Mouse (Mus musculus) megakaryocyte, embryonic 14.5 days (primary cell): ENCODE data around the gene Rhoa. TPM values are rescaled to one million over a fixed set of nuclear protein-coding genes. Genes with fewer than 3 reads are reported as not detected.

Experiments
- H3K27me3 ChIP-seq: replicated peaks from 2 replicates; pipeline ENCODE3; 2012; ENCODE audit warnings: inconsistent platforms
- H3K36me3 ChIP-seq: replicated peaks from 2 replicates; pipeline ENCODE3; 2012; ENCODE audit warnings: low read length, inconsistent platforms, mixed read lengths
- H3K4me1 ChIP-seq: 2 replicates; pipeline ENCODE4 v1.6.1; 2012; ENCODE audit warnings: inconsistent platforms
- H3K4me3 ChIP-seq: replicated peaks from 2 replicates; pipeline ENCODE3; 2012; ENCODE audit warnings: moderate library complexity, mild to moderate bottlenecking, inconsistent platforms
- H3K9me3 ChIP-seq: 2 replicates; pipeline ENCODE4 v1.6.1; 2012; ENCODE audit warnings: inconsistent platforms
- FLI1 ChIP-seq: IDR thresholded peaks from 2 replicates; pipeline ENCODE4 v1.6.1; 2012; ENCODE audit warnings: low read length, inconsistent platforms, mixed read lengths
- GATA1 ChIP-seq: IDR thresholded peaks from 3 replicates; pipeline ENCODE4 v1.6.1; 2012; ENCODE audit warnings: mixed read lengths, low read length, inconsistent platforms, borderline replicate concordance
- polyA plus RNA-seq: library from polyadenylated mRNA; stranded (reverse); fragments of >175 nt; gene quantifications from 2 replicates; pipeline ENCODE4 v1.2.3, GENCODE M21; 2012; ENCODE audit warnings: low replicate concordance; ENCODE audit not compliant: insufficient read depth

The Rhoa gene
- polyA plus RNA-seq, 1 experiment, result 92.2 TPM

DNA sequence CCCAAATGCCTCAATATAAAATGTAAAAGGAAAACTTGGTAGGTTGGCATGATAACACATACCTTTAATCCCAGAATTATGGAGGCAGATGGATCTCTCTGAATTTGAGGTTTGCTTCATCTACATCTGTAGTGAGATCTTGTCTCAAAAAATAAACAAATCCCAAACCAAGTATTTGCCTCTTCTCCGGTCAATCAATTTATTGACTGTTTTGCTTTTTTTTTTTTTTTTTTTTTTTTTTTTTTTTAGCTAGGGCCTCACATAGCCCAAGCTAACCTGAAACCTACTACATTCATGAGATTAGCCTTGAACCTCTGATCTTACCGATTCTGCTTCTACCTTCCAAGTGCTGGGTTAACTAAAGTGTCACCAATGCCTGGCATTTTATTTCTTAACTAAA, 16.6 kb upstream of the Rhoa start:
- H3K27me3 ChIP-seq, result no peaks in the 10 kb centered on the region
- TF ChIP-seq FLI1, result no peak
- no peak for TF ChIP-seq GATA1
- no peaks in the 10 kb centered on the region for H3K9me3 ChIP-seq
- no peaks in the 10 kb centered on the region for H3K36me3 ChIP-seq
- H3K4me1 ChIP-seq, result peaks cover 29% of the 10 kb centered on the region
- no peak overlapping the region for H3K4me3 ChIP-seq

DNA sequence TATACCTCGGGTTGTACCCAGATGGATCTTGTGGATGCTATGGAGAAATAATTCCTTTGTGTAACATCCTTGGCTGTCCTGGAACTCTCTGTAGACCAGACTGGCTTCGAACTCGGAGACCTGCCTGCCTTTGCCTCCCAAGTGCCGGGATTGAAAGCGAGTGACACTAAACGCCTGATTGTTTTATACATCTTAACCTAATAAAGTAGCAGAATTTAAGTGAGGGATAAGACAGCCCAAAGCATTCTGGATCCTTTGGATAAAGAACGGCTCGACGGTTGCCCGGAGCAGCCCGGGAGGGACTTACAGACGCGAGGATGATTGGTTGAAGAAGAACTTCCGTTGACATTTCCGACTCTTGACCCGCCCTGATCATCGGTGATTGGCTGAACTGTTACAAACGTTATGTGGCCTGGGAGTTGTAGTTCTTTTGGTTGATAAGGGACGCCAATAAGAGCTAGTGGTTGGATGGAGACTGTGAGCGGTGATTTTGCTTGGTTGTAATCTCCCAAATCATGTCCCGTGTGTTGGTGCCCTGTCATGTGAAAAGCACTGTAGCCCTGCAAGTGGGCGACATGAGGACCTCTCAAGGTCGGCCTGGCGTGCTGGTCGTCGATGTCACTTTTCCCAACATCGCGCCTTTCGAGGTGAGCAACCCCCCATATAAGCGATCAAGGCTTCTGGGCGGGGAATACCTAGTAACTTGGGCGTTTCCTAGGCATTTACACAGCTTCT, 15.7 kb upstream of the Rhoa start, which contains the start of gene Nicn1:
TSS of gene Nicn1 (plus strand) at position 414 of the 735 bp plus-strand sequence.
- Histone ChIP-seq H3K9me3 (no peaks in the 10 kb centered on the region), H3K27me3 (no peaks in the 10 kb centered on the region), H3K36me3 (no peaks in the 10 kb centered on the region), H3K4me1 (peaks cover 27% of the 10 kb centered on the region), H3K4me3 (peak within 1 kb of the TSS; percentile 94)
- TF ChIP-seq FLI1, result no peak
- TF ChIP-seq GATA1, result peak; percentile 32; the same call in 1 of the 3 replicates

DNA sequence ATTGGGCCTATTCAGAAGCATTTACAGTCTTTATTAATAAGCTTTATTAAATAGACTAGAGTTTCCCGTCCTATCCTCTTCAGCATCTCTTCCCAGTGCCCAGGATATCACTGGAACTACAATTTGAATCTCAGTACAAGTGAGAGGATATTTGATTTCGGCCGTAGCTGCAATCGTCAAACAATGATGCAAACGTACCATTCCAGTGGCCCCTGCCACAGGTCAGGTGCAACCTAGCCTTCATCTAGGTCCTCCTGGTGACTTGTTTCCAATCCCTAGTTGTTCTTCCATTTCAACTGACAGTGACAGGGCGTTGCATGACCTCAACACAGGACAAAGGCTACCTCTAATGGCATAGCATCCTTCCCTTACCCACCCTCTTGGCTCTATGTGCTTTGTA, 15.2 kb upstream of the Rhoa start:
- H3K36me3 ChIP-seq, result no peaks in the 10 kb centered on the region
- H3K4me3 ChIP-seq, result peak overlapping the region; percentile 94
- H3K27me3 ChIP-seq, result peaks cover under 1% of the 10 kb centered on the region
- peaks cover 27% of the 10 kb centered on the region for H3K4me1 ChIP-seq
- H3K9me3 ChIP-seq, result no peaks in the 10 kb centered on the region
- TF ChIP-seq FLI1, result no peak
- no peak for TF ChIP-seq GATA1

DNA sequence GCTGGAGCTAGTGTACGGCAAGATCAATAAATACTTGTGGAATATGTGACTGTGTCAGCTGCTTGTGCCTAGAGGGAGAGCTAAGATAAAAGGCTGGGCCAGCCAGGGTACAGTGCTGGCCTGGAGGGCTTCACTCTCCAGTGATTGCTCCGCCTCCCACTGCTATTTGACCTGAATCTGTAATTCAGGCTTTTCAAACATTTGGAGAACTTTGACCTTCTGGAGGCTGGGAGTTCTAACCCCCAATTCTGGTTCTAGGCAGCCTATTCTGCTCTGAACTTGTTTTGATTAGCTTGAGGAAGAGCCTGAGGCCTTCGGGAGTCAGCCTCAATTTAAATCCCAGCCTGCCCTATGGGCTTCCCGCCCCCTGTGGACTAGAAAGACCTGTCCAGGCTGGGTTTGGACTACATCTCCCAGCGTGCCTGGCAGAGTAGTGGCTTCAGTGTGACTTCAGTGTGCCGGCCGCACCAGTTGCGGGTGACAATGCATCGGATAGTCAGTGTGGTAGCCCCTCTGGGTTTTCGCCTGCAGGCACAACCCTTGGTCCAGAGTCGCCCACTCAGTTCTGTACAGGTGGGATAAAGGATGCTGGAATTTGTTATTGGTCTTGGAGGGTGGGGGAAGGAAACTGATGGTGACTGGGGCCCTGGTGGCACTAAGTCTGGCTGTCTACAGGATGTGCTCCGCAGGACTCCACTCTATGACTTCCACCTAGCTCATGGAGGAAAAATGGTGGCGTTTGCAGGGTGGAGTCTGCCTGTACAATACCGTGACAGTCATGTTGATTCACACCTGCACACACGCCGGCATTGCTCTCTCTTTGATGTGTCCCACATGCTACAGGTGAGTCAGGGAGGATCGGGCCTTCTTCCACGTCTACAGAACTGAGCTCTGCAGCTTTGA, 9.2 kb upstream of the Rhoa start, which contains the start of gene Amt:
TSS of gene Amt (plus strand) at position 401 of the 903 bp plus-strand sequence.
- TF ChIP-seq FLI1 (no peak), GATA1 (no peak)

DNA sequence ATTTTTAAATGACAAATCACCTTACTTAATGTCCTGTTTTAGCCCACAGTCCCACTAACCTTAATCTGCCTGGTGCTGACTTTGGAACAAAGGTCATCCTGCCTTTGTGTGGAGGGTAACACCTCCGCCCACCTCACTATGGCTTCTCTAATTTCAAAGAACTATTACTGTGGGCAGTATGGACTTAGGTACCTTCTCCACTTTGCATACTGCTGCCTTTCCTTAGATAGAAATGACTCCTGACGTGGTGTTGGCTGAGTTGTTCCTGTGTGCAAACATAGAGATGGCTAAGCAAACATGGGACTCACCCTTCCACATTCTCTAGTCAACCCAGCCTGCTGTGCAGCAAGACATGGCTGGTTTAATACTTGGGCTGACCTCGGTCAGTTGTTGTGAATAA, 4.1 kb upstream of the Rhoa start:
- Histone ChIP-seq H3K4me1 (peaks cover 36% of the 10 kb centered on the region), H3K4me3 (no peak overlapping the region), H3K36me3 (peaks cover 41% of the 10 kb centered on the region), H3K9me3 (no peaks in the 10 kb centered on the region), H3K27me3 (no peaks in the 10 kb centered on the region)
- TF ChIP-seq FLI1 (no peak), GATA1 (no peak)

More for the DNA sequence above, 9.2 kb upstream of the Rhoa start, which contains the start of gene Amt:
- H3K4me1 ChIP-seq, result peaks cover 20% of the 10 kb centered on the region
- peaks cover 2% of the 10 kb centered on the region for H3K27me3 ChIP-seq
- no peaks in the 10 kb centered on the region for H3K9me3 ChIP-seq
- no peak within 1 kb of the TSS for H3K4me3 ChIP-seq
- H3K36me3 ChIP-seq, result peaks cover 15% of the 10 kb centered on the region

DNA sequence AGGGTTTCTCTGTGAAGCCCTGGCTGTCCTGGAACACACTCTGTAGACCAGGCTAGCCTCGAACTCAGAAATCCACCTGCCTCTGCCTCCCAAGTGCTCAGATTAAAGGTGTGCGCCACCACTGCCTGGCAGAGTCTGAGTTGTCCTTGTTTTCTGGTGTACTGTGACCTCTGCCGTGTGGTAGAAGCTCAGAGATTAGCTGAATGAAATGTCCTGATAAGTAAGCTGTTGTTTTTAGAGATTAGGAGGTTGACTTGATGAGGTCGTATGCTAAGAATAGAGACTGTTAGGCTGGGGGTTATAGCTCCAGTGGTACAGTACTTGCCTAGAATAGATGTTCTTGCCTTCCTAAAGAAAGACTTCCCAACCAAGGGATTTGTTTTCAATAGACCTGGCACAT, 1.2 kb upstream of the Rhoa start:
- no peaks in the 10 kb centered on the region for H3K9me3 ChIP-seq
- H3K4me3 ChIP-seq, result peak overlapping the region; percentile 94
- no peaks in the 10 kb centered on the region for H3K27me3 ChIP-seq
- TF ChIP-seq GATA1, result no peak
- TF ChIP-seq FLI1, result no peak
- peaks cover 45% of the 10 kb centered on the region for H3K36me3 ChIP-seq
- peaks cover 54% of the 10 kb centered on the region for H3K4me1 ChIP-seq

DNA sequence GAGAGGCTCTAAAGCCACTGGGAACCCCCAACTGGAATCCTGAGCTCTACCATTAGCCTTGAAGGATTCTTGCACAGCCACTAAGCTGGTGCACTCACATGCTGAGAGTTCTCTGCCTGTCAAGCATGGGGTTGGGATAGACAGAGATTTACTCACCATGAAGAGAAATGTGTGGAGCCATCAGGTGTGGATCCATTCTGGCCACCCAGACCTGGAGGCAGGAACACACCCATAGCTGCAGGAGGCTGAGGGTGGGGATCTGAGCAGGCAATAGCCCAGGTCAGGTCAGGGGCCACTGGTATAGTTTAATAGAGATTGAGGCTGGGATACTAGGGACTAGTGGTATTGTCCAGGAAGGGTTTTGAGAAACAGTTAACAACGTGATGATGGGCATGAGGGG, 759 bp upstream of the Rhoa start:
- H3K4me1 ChIP-seq, result peaks cover 58% of the 10 kb centered on the region
- H3K4me3 ChIP-seq, result peak overlapping the region; percentile 94
- H3K27me3 ChIP-seq, result no peaks in the 10 kb centered on the region
- H3K9me3 ChIP-seq, result no peaks in the 10 kb centered on the region
- TF ChIP-seq FLI1 (no peak), GATA1 (no peak)
- H3K36me3 ChIP-seq, result peaks cover 46% of the 10 kb centered on the region

DNA sequence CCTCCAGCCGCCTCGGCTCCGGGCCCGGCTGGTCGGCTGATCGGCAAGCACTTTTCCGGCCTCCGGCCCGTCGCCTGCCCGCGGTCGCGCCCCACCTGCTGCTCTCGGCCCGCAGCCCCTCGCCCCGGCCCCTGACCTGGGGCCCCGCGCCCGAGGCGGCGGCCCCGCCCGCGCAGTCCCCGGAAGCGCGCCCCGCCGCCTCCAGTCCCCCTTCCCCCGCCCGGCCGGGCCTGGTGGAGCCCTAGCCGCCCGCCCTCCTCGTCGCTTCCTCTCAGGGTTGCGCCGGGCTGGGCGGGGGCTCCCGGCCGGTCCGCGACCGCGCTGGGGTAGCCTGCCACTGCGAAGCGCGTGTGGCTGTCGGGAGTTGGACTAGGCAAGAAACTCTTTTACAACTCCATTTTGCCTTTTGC, 647 bp downstream of the Rhoa start:
- Histone ChIP-seq H3K36me3 (peaks cover 46% of the 10 kb centered on the region), H3K9me3 (no peaks in the 10 kb centered on the region), H3K4me3 (peak overlapping the region; percentile 94), H3K4me1 (peaks cover 67% of the 10 kb centered on the region), H3K27me3 (no peaks in the 10 kb centered on the region)
- TF ChIP-seq FLI1 (no peak), GATA1 (no peak)

DNA sequence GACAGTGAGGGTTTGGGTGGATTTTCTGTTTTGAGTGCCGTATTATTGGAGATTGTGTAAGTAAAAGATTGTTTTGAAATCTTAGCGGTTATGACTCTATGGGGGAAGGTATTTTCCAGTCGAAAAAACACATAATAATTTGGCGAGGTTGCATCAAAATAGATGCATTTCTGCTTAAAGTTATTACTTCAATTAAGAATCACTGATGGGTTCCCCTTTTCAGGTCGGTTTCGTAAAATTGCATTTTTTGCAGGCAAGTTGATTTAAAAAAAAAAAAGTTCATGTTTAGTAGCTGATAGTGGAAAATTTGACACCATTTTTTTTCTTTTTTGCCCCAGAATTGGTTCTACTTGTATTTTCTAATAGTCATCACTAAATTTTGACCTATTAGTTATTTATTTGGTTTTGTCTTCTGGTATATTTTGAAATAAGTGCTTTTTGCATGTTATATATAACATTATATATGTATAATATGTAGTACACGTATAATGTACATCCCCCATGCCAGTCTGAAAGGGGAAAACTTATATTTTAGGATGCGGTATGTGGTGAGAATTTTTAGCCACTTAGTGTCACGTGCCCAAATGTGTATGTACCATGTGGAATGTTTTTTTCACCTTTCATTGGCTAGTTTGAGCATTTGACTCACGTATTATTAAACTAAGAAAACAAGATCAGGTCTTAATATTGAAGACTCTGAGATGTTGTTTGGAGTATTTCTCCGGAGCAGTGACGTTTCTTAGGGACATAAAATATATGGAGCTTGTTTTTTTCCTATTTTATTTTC, 1.3 kb downstream of the Rhoa start:
- no peaks in the 10 kb centered on the region for H3K27me3 ChIP-seq
- no peak for TF ChIP-seq GATA1
- no peak for TF ChIP-seq FLI1
- peaks cover 70% of the 10 kb centered on the region for H3K4me1 ChIP-seq
- H3K9me3 ChIP-seq, result no peaks in the 10 kb centered on the region
- peaks cover 47% of the 10 kb centered on the region for H3K36me3 ChIP-seq
- H3K4me3 ChIP-seq, result peak overlapping the region; percentile 94

DNA sequence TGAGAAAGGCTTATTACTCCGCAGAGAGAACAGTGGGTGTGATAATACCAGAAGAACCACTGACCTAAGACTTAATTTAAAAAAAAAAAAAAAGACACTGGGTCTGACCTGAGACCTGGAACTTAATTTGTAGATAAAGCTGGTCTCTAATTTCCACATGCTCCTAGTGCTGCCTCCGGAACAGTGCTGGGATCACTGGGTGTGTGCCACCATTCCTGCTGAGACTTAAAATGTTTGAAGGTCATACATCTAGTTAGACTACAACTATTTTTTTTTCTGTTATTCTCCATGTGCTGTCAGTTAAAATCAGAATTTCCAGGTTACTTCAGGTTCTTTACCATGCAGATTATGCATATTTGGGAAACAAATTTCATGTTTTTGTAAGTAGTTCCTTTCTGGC, 2.2 kb downstream of the Rhoa start:
- Histone ChIP-seq H3K4me3 (peak overlapping the region; percentile 94), H3K36me3 (peaks cover 44% of the 10 kb centered on the region), H3K9me3 (no peaks in the 10 kb centered on the region), H3K27me3 (no peaks in the 10 kb centered on the region), H3K4me1 (peaks cover 70% of the 10 kb centered on the region)
- no peak for TF ChIP-seq FLI1
- TF ChIP-seq GATA1, result no peak
